Mouse (Mus musculus) kidney, postnatal 10 days (tissue): Measurements from ENCODE around the gene Slc39a7.
"Not testable (repeated sequence)": the region's sequence is repeated elsewhere in the genome, so short reads cannot be mapped to it uniquely, and the experiment has no call there.

ENCODE experiments used
- DNase-seq: peaks from one replicate; pipeline ENCODE4 v3.0.0; 2021; ENCODE audit warnings: mixed read lengths

The Slc39a7 gene

DNA sequence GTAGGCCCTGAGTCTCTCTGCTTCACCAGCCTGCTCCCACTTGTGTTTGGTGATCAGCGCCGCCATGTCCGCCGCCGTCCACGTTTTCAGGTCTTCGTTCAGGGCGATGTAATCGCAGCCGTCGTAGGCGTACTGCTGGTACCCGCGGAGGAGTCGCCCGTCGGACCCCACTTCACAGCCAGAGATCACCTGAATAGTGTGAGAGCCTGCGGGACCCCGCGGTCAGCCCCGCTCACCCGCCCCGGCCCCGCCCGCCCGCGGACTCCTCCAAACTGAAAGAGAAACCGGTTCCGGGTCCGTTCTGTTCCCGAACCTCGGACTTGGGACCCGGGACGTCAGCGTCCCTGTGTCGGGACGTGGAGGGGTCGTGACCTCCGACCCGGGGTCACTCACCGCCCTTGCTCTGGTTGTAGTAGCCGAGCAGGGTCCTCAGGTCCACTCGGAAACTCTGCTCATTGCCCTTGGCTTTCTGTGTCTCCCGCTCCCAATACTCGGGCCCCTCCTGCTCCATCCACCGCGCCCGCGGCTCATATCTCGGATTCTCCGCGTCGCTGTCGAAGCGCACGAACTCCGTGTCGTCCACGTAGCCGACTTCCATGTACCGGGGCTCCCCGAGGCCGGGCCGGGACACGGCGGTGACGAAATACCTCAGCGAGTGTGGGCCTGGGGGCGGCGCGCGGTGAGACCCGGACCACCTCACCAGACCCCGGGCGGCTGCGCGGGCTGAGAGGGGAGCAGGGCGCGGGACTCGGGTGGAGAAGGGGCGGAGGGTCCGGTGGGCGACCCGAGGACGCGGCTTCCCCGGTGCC is 31.9 kb downstream of the Slc39a7 start:
- peak; percentile 61 for DNase-seq

DNA sequence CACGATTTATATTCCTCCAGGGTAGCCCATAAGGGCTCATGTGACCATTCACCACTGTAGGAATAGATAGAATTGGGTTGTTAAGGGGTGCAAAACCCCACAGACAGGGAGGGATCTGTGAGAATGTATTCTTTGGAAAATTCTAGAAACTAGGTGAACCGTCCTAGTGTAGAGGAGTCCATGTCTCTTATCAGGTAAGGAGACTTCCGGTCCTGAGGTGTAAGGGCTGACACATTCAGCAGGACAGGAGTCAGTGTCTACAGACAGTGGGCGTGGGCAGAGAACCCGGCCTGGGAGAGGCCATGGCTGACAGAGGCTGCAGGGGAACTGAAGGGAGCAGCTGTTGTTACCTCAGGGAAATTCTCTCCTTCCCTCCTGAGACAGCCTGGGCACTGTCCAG is 32.8 kb downstream of the Slc39a7 start:
- DNase-seq, result not testable (repeated sequence)

DNA sequence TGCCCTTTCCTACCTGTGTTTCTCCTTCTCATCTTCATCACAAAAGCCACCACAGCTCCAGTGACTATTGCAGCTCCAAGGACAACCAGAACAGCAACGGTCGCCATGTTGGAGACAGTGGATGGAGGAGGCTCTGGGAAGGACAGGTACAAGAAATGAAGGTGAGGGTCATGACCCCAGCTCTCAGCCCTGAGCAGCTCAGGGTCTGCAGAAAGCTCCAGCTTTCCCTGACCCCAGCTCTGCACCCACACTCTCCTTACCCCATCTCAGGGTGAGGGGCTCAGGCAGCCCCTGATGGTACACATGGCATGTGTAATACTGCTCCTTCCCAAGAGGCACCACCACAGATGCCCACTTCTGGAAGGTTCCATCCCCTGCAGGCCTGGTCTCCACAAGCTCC is 34.5 kb downstream of the Slc39a7 start:
- DNase-seq, result not testable (repeated sequence)

DNA sequence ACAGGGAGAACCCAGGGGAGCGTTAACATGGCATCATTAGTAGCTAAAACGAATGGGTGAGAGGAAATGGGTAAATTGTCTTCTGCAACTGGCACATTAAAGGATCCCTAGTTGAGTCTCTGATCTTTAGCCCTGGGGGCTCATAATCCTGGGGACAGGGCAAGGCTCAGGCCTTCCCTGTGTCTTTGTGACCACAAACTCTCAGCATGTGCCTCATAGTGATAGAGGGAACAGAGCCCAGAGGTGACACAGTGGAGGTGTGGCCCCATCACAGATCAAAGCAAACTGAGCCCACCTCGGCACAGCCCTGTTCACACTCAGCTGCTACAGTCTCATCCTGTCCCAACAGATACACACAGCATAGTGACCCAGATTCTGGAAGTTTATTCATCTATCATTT is 35.8 kb downstream of the Slc39a7 start:
- no peak for DNase-seq

DNA sequence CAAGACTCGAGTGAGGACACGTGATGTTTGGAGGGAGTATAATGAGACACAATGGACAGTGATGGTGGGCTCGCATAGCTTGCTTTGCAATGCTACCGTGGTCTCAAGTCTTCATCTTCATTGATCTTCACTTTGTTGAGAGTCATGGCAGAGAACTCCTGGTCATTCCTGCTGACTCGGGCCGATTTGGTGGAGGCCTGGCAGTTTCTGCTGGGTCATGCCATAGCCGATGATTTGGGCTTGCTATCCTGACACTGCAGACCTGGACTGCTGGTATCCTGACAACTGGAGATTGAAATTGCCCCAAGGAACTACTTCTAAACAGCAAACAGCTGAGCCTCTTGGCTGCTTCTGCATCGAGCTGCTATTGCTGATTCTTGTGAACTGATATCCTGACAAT is 36.5 kb downstream of the Slc39a7 start:
- DNase-seq, result no peak

DNA sequence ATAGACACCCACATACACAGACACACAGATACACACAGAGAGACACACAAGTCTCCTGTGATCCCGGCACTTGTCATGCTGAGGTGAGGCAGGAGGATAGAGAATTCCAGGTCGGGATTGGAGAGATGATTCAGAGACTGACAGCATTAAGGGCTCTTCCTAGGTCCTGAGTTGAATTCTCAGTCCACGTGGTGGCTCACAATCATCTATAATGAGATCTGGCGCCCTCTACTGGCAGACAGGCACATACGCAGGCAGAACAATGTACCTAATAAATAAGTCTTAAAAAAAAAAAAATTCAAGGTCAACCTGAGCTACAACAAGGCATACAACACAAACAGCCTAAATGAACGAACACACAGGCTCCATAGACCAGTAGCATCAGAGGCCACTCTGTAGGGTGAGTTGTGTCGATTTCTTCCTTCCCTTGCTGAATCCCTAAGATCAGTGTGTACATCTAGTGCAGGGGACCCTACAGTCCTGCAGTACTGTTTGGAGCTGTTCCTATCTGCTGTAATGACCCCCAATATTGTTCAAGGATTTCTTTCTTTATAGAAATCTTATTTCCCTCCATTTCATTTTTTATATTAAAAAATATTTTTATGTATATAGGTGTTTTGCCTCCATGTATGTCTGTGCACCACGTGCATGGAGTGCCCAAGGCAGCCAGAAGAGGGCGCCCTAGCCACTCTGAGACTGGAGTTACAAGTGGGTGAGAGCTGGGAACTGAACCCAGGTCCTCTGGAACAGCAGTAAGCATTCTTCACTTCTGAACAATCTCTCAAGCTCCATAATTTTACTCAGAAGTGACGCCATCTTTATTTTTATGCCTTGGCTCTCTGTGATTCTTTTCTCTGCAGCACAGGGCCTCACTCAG is 39.5 kb downstream of the Slc39a7 start:
- DNase-seq, result peak; percentile 76

DNA sequence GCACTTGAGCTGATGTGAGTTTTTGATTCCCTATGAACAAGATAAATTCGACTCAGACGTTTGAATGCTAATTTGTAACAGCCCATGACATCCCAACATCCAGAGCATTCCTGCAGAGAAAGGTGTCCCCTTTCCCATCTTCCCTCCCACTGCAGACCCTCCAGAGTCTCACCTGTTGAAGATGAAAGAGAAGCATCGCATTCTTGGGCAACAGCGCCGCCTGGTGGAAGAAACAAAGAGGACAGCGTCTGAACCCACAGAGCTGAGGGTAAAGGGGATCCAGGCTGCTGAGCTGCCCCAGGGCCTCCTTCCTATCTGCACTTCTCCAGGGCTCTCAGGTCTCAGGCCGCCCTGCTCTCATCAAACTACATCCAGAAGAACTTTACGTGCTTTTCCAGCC is 49.3 kb downstream of the Slc39a7 start:
- peak; percentile 78 for DNase-seq

DNA sequence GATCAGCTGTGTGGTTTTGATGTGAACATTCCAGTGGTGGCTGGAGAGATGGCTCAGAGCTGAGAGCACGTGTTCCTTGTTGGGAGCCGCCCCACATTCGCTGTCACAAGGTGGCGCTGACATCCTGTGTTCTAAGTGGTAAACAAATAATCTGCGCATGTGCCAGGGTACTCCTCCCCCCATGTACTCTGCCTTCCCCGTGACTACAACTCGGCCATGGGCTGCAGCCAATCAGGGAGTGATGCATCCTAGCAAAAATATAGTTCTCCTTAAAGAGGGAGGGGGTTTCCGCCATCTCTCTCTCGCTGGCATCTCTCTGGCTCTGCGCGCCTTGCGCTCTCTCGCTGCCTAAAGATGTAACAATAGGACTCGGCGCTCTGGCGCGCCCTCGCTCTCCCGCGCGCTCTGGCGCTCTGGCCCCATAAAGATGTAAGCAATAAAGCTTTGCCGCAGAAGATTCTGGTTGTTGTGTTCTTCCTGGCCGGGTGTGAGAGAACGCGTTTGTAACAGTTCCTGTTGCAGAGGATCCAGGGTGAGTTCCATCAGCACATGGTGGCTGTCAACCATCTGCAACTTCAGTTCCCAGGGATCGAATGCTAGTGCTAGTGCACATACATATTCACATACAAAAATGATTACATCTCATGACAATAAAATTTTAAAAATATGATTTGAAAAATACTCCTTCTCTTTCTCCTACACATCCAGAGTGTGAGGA is 50.1 kb downstream of the Slc39a7 start:
- peak; percentile 93 for DNase-seq

DNA sequence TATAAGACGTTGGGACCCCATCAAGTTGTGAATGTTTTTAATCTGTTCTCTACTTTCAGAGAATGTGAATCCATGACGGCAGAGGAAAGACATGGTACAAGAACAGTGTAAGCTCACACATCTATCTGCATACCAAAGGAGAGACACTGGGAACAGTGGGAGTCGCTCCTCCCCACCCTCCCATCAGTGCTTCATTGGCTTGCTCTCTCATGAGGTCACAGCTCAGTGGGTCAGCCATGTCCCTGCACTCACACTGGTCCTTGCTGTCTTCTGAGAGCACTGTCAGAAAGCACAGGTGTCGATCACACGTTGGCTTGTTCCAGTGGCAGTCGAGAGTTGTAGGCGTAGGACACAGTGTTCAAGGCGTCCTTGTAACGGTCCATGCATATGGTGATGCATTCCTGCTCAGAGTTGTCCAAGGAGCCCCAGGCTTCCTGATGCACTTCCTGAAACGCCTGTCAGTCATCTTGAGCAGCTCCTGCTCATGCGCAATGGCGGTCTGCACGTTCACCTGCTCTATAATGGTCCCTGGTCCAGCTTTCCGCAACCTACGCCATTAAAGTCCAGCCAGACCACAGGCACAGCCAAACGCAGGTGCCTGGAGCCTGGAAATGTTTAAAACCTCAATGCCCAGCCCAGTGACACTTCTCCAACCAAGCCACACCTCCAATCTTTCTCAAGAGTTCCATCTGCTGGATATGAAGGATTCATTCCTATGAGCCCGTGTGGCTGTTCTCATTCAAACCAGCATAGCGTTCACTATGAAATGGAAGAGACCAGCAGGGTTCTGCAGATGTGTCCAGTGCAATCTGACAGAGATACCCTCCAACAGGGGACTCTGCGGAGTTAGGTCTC is 51.1 kb downstream of the Slc39a7 start:
- DNase-seq, result no peak

DNA sequence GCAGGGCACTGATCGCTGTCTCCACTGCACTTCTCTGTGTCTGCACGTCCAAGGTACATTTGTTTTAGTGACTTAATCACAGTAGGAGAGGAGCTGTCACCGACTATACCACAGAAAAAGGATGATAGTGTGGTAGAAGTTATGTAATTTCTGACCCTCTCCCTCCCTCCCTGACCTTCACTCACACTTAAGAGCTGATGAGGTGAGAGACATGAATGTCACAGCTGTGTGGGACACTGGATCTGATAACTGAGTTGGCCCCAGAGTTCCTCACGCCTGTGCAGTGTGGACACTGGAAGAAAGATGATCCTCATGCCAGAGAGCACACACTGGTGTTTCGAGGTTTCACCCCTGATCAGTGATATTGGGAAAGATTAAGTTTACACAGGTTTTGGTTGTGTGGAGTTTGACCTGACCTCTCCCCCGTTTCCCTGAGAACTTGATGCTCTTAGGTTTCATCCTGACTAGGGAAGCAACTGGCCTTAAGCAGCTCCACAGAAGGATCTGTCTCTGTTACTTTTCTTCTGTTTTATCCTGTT is 51.9 kb downstream of the Slc39a7 start:
- DNase-seq, result no peak

DNA sequence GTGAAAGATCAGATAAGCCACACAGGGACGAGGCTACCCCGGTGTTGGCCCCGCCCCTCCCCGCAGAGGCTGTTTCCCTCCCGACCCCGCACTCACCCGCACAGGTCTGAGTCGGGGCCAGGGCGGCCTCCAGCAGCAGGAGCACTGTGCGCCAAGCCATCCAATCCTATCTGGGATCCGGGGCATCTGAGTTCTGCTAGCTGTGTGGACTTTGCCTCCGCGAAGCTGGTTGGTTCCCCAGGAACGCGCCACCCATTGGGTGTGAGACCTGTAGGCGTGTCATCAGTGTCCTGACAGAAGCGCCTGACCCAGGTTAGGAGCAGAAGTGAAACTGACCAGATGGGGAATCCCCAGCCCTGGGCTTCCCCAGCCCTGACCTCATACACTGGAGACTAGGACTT is 52.9 kb downstream of the Slc39a7 start:
- peak; percentile 85 for DNase-seq
